Mouse (Mus musculus) heart, embryonic 11.5 days (tissue): ENCODE data around the gene Zfpm1. TPM values are rescaled to one million over a fixed set of nuclear protein-coding genes. Genes with fewer than 3 reads are reported as not detected.

Experiments used
- ATAC-seq: fragments of 200-750 bp; cut with Nextera tagmentation; replicated peaks from 2 replicates; pipeline ENCODE4 v1.8.0; 2017; ENCODE audit warnings: moderate library complexity; ENCODE audit not compliant: insufficient number of reproducible peaks, low FRiP score, low TSS enrichment
- H3K27ac ChIP-seq: fragments of 300-500 bp; sonication (generic); 2 replicates; pipeline ENCODE4 v1.5.1; 2014; ENCODE audit warnings: mild to moderate bottlenecking, low read depth, low read length
- H3K27me3 ChIP-seq: fragments of 300-500 bp; sonication (generic); 2 replicates; pipeline ENCODE4 v1.6.1; 2014; ENCODE audit warnings: mild to moderate bottlenecking, low read length, mixed read lengths; ENCODE audit not compliant: control insufficient read depth, insufficient read depth
- H3K36me3 ChIP-seq: fragments of 300-500 bp; sonication (generic); 2 replicates; pipeline ENCODE4 v1.6.1; 2014; ENCODE audit warnings: mild to moderate bottlenecking, low read length, moderate library complexity, mixed read lengths; ENCODE audit not compliant: control insufficient read depth, insufficient read depth
- H3K4me1 ChIP-seq: fragments of 300-500 bp; sonication (generic); 2 replicates; pipeline ENCODE4 v1.6.1; 2014; ENCODE audit warnings: low read length; ENCODE audit not compliant: control insufficient read depth, insufficient read depth
- H3K4me2 ChIP-seq: fragments of 300-500 bp; sonication (generic); 2 replicates; pipeline ENCODE4 v1.6.1; 2014; ENCODE audit warnings: mild to moderate bottlenecking, moderate library complexity
- H3K4me3 ChIP-seq: fragments of 300-500 bp; sonication (generic); 2 replicates; pipeline ENCODE4 v1.5.1; 2014; ENCODE audit warnings: low read depth, low read length
- H3K9ac ChIP-seq: fragments of 300-500 bp; sonication (generic); 2 replicates; pipeline ENCODE4 v1.6.1; 2014; ENCODE audit warnings: mild to moderate bottlenecking, low read depth, low read length, moderate library complexity
- H3K9me3 ChIP-seq: fragments of 300-500 bp; sonication (generic); replicated peaks from 2 replicates; pipeline ENCODE4 v1.6.1; 2016; ENCODE audit warnings: low read length; ENCODE audit not compliant: control insufficient read depth
- WGBS: fragments of 180-500 bp; shearing (Covaris S2); extraction: QIAGEN DNeasy Blood & Tissue Kit; methylation state at CpG from one replicate; pipeline ENCODE4 v1.1.7; 2014; ENCODE audit not compliant: insufficient replicate concordance; 5-methylcytosine and 5-hydroxymethylcytosine counted together
- polyA plus RNA-seq: library from polyadenylated mRNA; unstranded; fragments of >200 nt; fragmentation: Nextera tagmentation; extraction: Ambion mirVana; gene quantifications from 2 replicates; pipeline ENCODE4 v1.2.1, GENCODE M21; 2014

Gene Zfpm1
- polyA plus RNA-seq, 1 experiment from 2014 or later: 7.9 TPM

DNA sequence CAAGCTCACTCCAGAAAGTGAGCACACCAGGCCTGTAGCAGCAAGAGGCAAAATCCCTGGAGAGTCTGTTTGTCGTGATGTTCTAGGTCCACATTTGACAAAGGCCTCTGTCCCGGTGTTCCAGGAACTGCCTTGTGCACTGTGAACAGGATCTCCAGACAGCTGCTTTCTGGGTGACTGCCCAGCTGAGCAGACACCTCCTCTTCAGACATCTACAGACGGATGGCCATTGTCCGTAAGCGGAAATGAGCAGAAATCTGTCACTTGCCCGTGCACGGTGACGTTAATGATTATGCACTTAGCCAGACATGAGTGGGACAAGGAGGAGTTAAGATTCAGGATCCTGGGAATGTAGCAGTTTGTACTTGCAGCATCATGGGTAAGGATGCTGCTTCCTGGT lies 72.2 kb downstream of the Zfpm1 start:
- ATAC-seq: no peak
- peaks cover 22% of the 10 kb centered on the region for H3K27me3 ChIP-seq
- WGBS: 78% methylated on average over 8 of the region's 8 CpGs
- H3K27ac ChIP-seq: no peak overlapping the region
- H3K4me2 ChIP-seq: no peak overlapping the region
- no peaks in the 10 kb centered on the region for H3K36me3 ChIP-seq
- H3K4me1 ChIP-seq: peaks cover 10% of the 10 kb centered on the region
- no peak overlapping the region for H3K4me3 ChIP-seq
- no peak overlapping the region for H3K9ac ChIP-seq
- no peaks in the 10 kb centered on the region for H3K9me3 ChIP-seq

DNA sequence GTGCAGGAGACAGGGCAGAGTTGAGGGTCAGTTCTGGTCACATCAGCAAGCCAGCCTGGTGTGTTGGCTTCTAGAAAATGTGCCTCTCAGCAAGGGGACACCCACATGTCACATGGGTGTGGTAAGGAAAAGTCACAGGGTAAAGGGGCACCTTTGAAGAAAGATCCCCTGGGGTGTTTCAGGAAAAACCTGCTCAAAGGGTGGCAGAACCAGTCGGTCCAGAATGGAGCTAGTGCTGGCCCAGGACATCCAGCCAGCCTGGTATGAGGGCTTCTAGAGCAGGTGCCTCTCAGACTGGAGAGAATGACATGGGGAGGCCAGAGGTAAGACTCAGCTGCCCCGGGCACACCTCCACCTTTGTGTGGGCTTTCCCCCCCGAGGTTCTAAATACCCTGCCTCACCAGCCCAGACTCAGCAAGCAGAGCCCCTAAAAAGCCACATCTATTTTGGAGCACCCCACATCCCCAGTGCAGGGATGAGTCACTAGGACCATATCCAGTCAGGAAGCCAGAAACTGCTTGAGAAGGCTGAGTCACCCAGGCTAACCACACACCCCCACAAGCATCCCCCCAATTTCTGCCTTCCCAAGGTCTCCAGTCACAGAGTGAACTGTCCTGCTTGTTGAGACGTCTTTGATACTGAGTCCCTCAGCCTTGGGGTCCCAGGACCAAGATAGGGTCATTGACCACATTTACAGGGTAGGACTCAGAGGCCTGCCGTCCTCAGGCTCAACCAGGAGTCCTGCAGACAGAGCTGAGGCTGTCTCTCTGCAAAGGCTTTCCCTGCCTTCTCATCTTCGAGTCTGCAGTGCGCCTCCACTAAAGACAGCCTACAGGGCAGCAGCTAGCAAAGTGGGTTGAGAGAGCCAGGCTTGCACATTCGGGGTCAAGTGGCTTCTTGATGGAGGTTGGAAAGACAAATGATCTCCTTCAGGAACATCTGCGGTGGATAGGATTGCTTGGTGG lies 74.0 kb downstream of the Zfpm1 start:
- no peak overlapping the region for H3K4me3 ChIP-seq
- H3K4me1 ChIP-seq: no peaks in the 10 kb centered on the region
- H3K27ac ChIP-seq: no peak overlapping the region
- no peak for ATAC-seq
- no peak overlapping the region for H3K4me2 ChIP-seq
- H3K36me3 ChIP-seq: no peaks in the 10 kb centered on the region
- no peaks in the 10 kb centered on the region for H3K9me3 ChIP-seq
- H3K27me3 ChIP-seq: peaks cover 22% of the 10 kb centered on the region
- H3K9ac ChIP-seq: no peak overlapping the region
- WGBS: 60% methylated on average over 9 of the region's 9 CpGs

DNA sequence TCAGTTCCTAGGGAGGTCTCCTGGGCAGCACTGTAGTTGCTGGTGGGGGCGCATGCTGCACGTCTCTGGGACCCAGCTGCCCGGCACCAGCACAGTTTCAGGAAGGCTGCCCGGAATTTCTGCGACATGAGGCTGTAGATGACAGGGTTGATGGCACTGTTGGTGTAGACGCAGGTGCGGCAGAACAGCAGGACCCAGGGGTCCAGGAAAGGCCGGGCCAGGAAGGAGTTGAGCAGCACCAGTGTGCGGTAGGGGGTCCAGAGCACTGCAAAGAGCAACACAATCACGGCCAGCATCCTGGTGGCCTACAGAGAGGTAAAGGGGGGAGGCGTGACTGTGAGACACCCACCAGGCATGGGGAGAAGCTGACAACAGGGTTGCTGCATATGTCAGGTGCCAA lies 75.3 kb downstream of the Zfpm1 start:
- H3K9ac ChIP-seq: no peak overlapping the region
- no peaks in the 10 kb centered on the region for H3K36me3 ChIP-seq
- H3K27ac ChIP-seq: no peak overlapping the region
- no peak overlapping the region for H3K4me3 ChIP-seq
- no peaks in the 10 kb centered on the region for H3K4me1 ChIP-seq
- peaks cover 26% of the 10 kb centered on the region for H3K27me3 ChIP-seq
- ATAC-seq: no peak
- no peak overlapping the region for H3K4me2 ChIP-seq
- 56% methylated on average over 11 of the region's 11 CpGs for WGBS
- no peaks in the 10 kb centered on the region for H3K9me3 ChIP-seq

DNA sequence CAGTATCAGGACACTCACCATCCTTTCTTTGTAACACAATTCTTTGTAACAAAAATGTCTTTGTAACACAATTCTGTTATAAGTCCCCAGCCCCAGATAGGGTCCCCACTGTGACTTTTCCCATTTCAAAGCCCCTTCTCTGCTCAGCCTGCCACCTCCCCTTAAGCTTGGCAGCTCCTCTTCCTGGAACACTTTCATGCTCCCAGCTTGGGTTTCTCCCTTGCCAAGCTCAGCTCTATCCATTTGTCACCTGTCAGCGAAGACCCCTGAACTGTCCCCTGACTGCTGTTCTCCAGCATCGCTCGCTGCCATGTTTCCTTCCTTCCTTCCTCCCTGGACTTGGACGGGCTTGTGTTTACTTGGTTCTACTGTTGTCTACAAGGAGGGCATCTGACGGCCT lies 75.7 kb downstream of the Zfpm1 start:
- Histone ChIP-seq H3K27ac (no peak overlapping the region), H3K9me3 (no peaks in the 10 kb centered on the region), H3K36me3 (no peaks in the 10 kb centered on the region), H3K27me3 (peaks cover 29% of the 10 kb centered on the region), H3K4me1 (no peaks in the 10 kb centered on the region), H3K4me2 (no peak overlapping the region), H3K4me3 (no peak overlapping the region), H3K9ac (no peak overlapping the region)
- ATAC-seq: no peak
- 67% methylated on average over 5 of the region's 5 CpGs for WGBS

DNA sequence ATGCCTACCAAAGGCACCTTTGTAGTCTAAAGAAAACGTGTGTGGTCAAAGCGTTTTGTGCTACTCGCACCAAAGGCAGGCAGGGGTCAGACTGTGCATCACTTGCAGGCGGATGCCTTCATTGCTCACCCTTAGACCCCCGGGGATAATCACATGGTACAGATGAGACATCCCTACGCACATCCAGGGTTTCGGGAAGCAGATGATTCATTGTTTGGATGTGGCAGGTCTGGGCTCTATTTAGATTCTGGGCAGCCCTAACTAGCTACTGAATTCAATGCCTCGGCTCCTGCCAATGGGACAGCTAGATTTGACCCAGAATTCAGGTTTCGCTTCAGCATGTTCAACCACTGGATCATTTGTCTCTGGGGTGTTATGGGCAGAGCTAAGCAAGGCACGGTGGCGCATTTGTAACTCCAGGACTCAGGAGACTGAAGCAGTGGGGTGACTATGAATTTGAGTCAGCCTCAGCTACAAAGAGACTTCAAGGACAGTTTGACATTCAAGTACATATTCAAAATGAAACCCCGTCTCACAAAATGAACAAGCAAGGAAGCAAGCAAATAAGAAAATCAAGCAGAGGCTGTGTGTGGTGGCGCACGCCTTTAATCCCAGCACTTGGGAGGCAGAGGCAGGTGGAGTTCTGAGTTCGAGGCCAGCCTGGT lies 77.3 kb downstream of the Zfpm1 start:
- no peak overlapping the region for H3K9ac ChIP-seq
- H3K4me3 ChIP-seq: no peak overlapping the region
- H3K27me3 ChIP-seq: peaks cover 23% of the 10 kb centered on the region
- no peaks in the 10 kb centered on the region for H3K36me3 ChIP-seq
- H3K4me2 ChIP-seq: no peak overlapping the region
- no peaks in the 10 kb centered on the region for H3K4me1 ChIP-seq
- ATAC-seq: no peak
- WGBS: 77% methylated on average over 15 of the region's 15 CpGs
- no peaks in the 10 kb centered on the region for H3K9me3 ChIP-seq
- no peak overlapping the region for H3K27ac ChIP-seq

DNA sequence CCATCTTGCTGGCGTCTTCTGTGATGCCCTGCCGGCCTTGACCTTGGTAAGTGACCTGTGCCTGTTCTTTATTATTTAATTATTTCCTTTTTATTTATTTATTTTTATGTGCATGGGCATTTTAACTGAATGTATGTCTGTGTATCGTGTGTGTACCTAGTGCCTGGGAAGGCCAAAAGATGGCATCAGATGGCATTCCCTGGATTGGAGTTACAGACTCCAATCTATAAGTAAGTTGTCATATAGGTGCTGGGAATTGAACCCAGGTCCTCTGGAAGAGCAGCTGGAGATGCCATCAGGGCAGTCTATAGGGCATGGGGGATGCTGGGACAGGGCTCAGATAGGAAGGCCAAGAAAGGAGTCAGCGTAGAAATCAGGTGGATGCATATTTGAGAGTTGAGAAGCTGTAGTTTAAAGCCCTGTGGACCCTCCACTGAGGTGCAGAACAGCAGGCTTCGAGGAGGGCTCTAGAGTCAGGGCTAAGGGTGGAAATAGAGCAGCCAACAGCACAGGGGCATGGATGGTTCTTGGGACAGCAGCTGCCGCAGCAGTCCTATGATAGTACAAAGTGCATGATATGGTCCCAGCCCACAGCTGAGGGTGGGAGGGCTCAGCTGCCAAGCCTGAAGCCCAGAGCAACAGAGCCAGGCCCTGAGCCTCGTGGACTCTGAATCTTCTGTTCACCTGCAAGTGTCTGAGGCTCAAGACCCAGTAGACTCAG lies 78.9 kb downstream of the Zfpm1 start, which contains the start of gene Trhr2:
Gene Trhr2 (minus strand): TSS at position 51 of the 721 bp plus-strand sequence.
- no peaks in the 10 kb centered on the region for H3K36me3 ChIP-seq
- no peak for ATAC-seq
- 74% methylated on average over 7 of the region's 7 CpGs for WGBS
- peaks cover 22% of the 10 kb centered on the region for H3K27me3 ChIP-seq
- H3K4me3 ChIP-seq: no peak within 1 kb of the TSS
- no peak within 1 kb of the TSS for H3K4me2 ChIP-seq
- H3K9me3 ChIP-seq: no peaks in the 10 kb centered on the region
- H3K9ac ChIP-seq: no peak within 1 kb of the TSS
- no peaks in the 10 kb centered on the region for H3K4me1 ChIP-seq
- no peak within 1 kb of the TSS for H3K27ac ChIP-seq

DNA sequence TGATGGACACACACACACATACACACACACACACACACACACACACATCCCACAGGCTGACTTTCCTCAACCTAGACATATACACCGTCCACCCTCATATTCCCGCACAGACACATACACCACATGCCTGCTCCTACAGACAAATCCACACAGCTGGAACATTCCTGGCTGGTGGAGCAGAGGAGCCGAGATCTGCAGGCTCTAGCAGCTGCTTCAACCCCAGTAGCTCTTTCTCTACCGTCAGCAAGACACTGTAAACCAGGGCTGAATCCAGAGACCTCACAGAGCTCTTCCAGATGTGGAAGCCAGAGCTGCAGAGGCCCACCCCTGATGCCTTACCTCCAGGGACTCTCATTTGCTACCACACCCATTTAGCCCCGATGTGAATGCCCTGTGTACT lies 80.3 kb downstream of the Zfpm1 start:
- Histone ChIP-seq H3K4me1 (no peaks in the 10 kb centered on the region), H3K9ac (no peak overlapping the region), H3K36me3 (no peaks in the 10 kb centered on the region), H3K9me3 (no peaks in the 10 kb centered on the region), H3K27ac (no peak overlapping the region), H3K4me3 (no peak overlapping the region), H3K4me2 (no peak overlapping the region), H3K27me3 (peaks cover 14% of the 10 kb centered on the region)
- ATAC-seq: no peak
- WGBS: 49% methylated on average over 5 of the region's 5 CpGs

DNA sequence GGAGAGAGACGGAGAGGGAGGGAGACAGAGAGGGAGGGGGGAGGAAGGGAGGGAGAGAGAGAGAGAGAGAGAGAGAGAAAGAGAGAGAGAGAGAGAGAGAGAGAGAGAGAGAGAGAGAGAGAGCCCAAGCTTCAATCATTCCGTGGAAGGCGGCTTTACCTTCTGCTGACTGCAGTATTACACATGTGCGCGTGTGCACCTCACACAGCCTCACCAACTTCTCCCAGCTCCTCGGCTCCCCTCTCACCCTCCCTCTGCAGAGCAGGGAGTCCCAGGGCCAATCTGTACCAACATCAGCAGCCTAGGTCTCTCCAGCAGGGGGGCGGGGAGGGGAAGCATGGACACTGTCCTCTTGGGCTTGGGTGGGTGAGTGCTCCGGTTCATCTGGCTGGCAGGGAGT lies 81.0 kb downstream of the Zfpm1 start:
- H3K9ac ChIP-seq: no peak overlapping the region
- no peaks in the 10 kb centered on the region for H3K4me1 ChIP-seq
- 41% methylated on average over 8 of the region's 8 CpGs for WGBS
- H3K36me3 ChIP-seq: no peaks in the 10 kb centered on the region
- H3K27me3 ChIP-seq: peaks cover 10% of the 10 kb centered on the region
- no peak for ATAC-seq
- H3K9me3 ChIP-seq: no peaks in the 10 kb centered on the region
- no peak overlapping the region for H3K27ac ChIP-seq
- no peak overlapping the region for H3K4me2 ChIP-seq
- H3K4me3 ChIP-seq: no peak overlapping the region
